In the genomic region with DNA sequence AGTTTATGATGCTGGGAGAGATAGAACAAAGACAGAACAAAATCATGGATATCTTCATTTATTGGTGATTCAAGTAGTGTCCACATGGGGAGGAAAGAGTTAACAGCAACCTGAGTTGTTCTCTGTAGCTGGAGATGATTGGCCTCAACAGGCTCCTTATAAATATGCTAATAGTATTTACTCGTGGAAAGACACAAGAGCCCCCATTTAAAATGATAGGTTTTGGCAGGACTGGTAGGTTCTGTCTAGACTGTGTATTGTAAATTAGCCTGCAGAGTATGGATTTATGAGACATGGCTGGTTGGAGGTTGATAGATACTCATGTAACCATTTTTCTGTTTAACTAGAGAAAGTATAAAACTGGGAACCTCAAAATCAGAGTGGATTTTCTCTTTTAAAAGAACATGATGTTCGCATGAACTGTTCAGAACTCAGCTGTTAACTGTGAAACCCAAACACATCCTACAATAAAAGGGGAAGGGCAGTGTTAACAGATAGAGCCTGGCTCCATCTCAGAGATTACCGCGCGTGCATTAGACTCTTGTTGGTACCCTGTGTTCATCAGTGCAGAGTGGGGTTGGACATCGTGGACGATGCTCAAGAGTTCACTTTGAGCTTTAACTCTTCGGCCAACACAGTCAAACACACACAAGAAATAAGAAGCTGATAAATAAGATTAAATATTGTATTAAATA, we compare ENCODE assay signal across 22 mouse cellular contexts. TPM values are rescaled to one million over a fixed set of nuclear protein-coding genes. Genes with fewer than 3 reads are reported as not detected.
DNase-seq lines count a peak whose midpoint lies in the region; ATAC-seq and TF ChIP-seq lines count a peak whose summit lies in the region.
"Had no signal": no experiment of that assay in that cellular context is flagged by ENCODE, and none has a peak within 500 bp of the region (broad histone marks: within the 10 kb centered on the region; RNA-seq: fewer than 3 reads in every experiment).

No protein-coding gene starts in this region.

- H3K4me2 ChIP-seq in neural tube, embryonic 14.5 days (ENCODE audit: low read depth, low read length), result no peak overlapping the region
- no peak overlapping the region for H3K4me2 ChIP-seq in neural tube, embryonic 15.5 days
- H3K4me2 ChIP-seq in forebrain, embryonic 15.5 days (replicated peaks), result no peak overlapping the region; the same call in 1 of the 2 replicates
- H3K4me2 ChIP-seq: hindbrain, embryonic 15.5 days; liver, embryonic 11.5 days had no signal

- H3K9ac ChIP-seq in neural tube, embryonic 14.5 days (replicated peaks; ENCODE audit: low read depth, low read length), result no peak overlapping the region
- H3K9ac ChIP-seq in neural tube, embryonic 15.5 days (replicated peaks), result no peak overlapping the region
- no peak overlapping the region for H3K9ac ChIP-seq in forebrain, embryonic 15.5 days (replicated peaks)
- H3K9ac ChIP-seq: hindbrain, embryonic 15.5 days had no signal

- peak overlapping the region; percentile 80 for H3K27ac ChIP-seq in layer of hippocampus, adult 2 months
- no peak overlapping the region for H3K27ac ChIP-seq in neural tube, embryonic 14.5 days (ENCODE audit: low read depth, low read length)
- no peak overlapping the region for H3K27ac ChIP-seq in neural tube, embryonic 15.5 days (replicated peaks)
- peak overlapping the region; percentile 41 for H3K27ac ChIP-seq in forebrain, embryonic 15.5 days (replicated peaks)
- H3K27ac ChIP-seq: gastrocnemius, adult 2 months; heart, embryonic 10.5 days; hindbrain, embryonic 15.5 days; stomach, postnatal 0 days had no signal

- no peaks in the 10 kb centered on the region for H3K4me1 ChIP-seq in neural tube, embryonic 14.5 days (ENCODE audit: control insufficient read depth, insufficient read depth, low read length)
- H3K4me1 ChIP-seq in neural tube, embryonic 15.5 days, result no peaks in the 10 kb centered on the region
- peaks cover 11% of the 10 kb centered on the region for H3K4me1 ChIP-seq in forebrain, embryonic 15.5 days
- H3K4me1 ChIP-seq: heart, embryonic 10.5 days; hindbrain, embryonic 15.5 days had no signal

- H3K36me3 ChIP-seq in neural tube, embryonic 14.5 days (ENCODE audit: control insufficient read depth, insufficient read depth, low read length), result no peaks in the 10 kb centered on the region
- no peaks in the 10 kb centered on the region for H3K36me3 ChIP-seq in neural tube, embryonic 15.5 days
- H3K36me3 ChIP-seq in forebrain, embryonic 15.5 days, result no peaks in the 10 kb centered on the region
- H3K36me3 ChIP-seq: heart, embryonic 10.5 days; hindbrain, embryonic 15.5 days had no signal

- H3K27me3 ChIP-seq in neural tube, embryonic 14.5 days (ENCODE audit: control insufficient read depth, insufficient read depth, low read length), result no peaks in the 10 kb centered on the region
- H3K27me3 ChIP-seq in neural tube, embryonic 15.5 days (replicated peaks), result no peaks in the 10 kb centered on the region
- no peaks in the 10 kb centered on the region for H3K27me3 ChIP-seq in forebrain, embryonic 15.5 days
- H3K27me3 ChIP-seq: hindbrain, embryonic 15.5 days; megakaryocyte, embryonic 14.5 days had no signal

- ATAC-seq in neural tube, embryonic 14.5 days (ENCODE audit: low read depth), result peak; percentile 73
- ATAC-seq in neural tube, embryonic 15.5 days (ENCODE audit: low FRiP score), result no peak
- peak; percentile 97 for ATAC-seq in forebrain, embryonic 15.5 days (replicated peaks)
- ATAC-seq in cerebellum, adult (ENCODE audit: insufficient number of reproducible peaks, low FRiP score, low TSS enrichment), result no peak
- ATAC-seq: intestine, postnatal 0 days; Patski had no signal

- H3K9me3 ChIP-seq in neural tube, embryonic 14.5 days (ENCODE audit: control insufficient read depth, low read length), result no peaks in the 10 kb centered on the region
- no peaks in the 10 kb centered on the region for H3K9me3 ChIP-seq in neural tube, embryonic 15.5 days (replicated peaks)
- no peaks in the 10 kb centered on the region for H3K9me3 ChIP-seq in forebrain, embryonic 15.5 days
- H3K9me3 ChIP-seq: heart, embryonic 10.5 days; hindbrain, embryonic 15.5 days; megakaryocyte, embryonic 14.5 days had no signal

- no peak for TF ChIP-seq CTCF in layer of hippocampus, adult 2 months (conservative IDR thresholded peaks at IDR 0.05)

- no peak overlapping the region for H3K4me3 ChIP-seq in layer of hippocampus, adult 2 months
- no peak overlapping the region for H3K4me3 ChIP-seq in neural tube, embryonic 14.5 days (ENCODE audit: low read depth, low read length)
- no peak overlapping the region for H3K4me3 ChIP-seq in neural tube, embryonic 15.5 days (replicated peaks)
- no peak overlapping the region for H3K4me3 ChIP-seq in forebrain, embryonic 15.5 days
- H3K4me3 ChIP-seq: gastrocnemius, adult 2 months; heart, embryonic 10.5 days; hindbrain, embryonic 15.5 days; megakaryocyte, embryonic 14.5 days; myocyte had no signal

- WGBS in neural tube, embryonic 14.5 days, result 70% methylated on average over 8 of the region's 8 CpGs
- WGBS in neural tube, embryonic 15.5 days, result 62% methylated on average over 8 of the region's 8 CpGs
- WGBS in forebrain, embryonic 15.5 days, result 37% methylated on average over 8 of the region's 8 CpGs

- DNase-seq in layer of hippocampus, adult 2 months (ENCODE audit: low spot score in 2 of 2), result no peak
- DNase-seq in layer of hippocampus, adult 9-10 months (ENCODE audit: low spot score), result no peak
- no peak for DNase-seq in adipocyte (ENCODE audit: low spot score)
- DNase-seq: adrenal gland, postnatal 10 days; cerebellum, adult 11 months; cerebellum, postnatal 10 days; gastrocnemius, adult 2 months; kidney, postnatal 10 days; lung, adult 2 months; right cerebral cortex, postnatal 4 days had no signal

RNA-seq across cellular contexts. Expression of gene Rgs7bp, which starts 38.9 kb away (rescaled TPM):
- 100 to 1,000 TPM; 150 to 153 TPM for total RNA-seq in layer of hippocampus, adult 2 months (2021)
- 10.6 and 14.9 TPM in 2 replicates for polyA plus RNA-seq in neural tube, embryonic 14.5 days (2014; fragmentation: Nextera tagmentation; extraction: Ambion mirVana)
- polyA plus RNA-seq in neural tube, embryonic 15.5 days (2015; fragmentation: Nextera tagmentation; extraction: Ambion mirVana), result 12.0 and 12.7 TPM in 2 replicates
- 5.2 TPM in 2 replicates for polyA plus RNA-seq in forebrain, embryonic 15.5 days (2015; fragmentation: Nextera tagmentation; extraction: Ambion mirVana)
- polyA plus RNA-seq: Patski had no signal

Comparison
In these comparisons a context has a peak if more than half of its experiments do, and no peak if none do; other contexts are left out.
1. ATAC-seq: peak in neural tube, embryonic 14.5 days (single experiment) and forebrain, embryonic 15.5 days (single experiment); none in neural tube, embryonic 15.5 days (single experiment) and cerebellum, adult (single experiment).
2. H3K27ac ChIP-seq: peak in layer of hippocampus, adult 2 months (single experiment) and forebrain, embryonic 15.5 days (single experiment); none in neural tube, embryonic 14.5 days (single experiment) and neural tube, embryonic 15.5 days (single experiment).